Mouse (Mus musculus): Measurements from ENCODE around the gene Fank1. TPM values are rescaled to one million over a fixed set of nuclear protein-coding genes. Genes with fewer than 3 reads are reported as not detected.

Gene Fank1
- polyA plus RNA-seq, 1 experiment from 2014 or later: 7.9 TPM

DNA sequence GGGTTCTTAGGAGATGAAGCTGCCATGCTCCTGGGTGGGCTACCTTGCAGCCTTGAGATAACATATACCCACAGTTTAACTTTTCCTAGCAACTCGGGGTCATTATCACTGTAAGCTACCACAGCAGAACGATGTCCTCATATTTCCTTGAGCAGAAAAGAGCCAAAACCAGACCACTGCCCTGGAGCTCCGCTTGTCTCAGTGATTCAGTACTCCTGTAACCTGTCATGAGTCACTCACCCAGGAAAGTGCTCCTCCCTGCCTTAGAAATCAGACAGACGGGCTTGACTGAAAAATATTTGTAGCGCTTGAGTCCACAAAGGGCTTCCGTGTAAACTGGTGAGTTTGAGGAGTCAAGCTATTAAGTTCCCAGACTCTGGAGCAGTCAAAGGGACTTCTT lies 14.0 kb upstream of the Fank1 start:
- WGBS: 88% methylated on average over 6 of the region's 6 CpGs

DNA sequence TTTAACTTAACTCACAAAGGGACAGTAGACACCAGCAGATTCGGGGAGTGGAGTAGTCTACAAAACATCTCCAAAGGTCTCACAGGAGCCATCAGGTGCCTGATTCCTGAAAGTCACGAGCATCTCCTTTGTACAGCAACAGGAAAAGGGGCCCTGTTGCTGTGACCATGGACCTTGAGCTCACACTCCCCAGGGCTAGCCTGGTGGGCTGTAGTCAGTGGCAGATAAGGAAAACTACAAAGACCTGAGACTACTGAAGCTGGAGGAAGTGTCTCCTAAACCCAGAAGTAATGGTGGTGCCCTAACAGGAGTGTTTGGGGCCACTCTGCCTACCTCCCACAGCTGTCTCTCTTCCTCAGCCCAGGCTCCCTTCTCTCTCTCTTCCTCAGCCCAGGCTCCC lies 12.2 kb upstream of the Fank1 start:
- no peak overlapping the region for H3K4me2 ChIP-seq (ENCODE audit: low read length)
- no peaks in the 10 kb centered on the region for H3K27me3 ChIP-seq (ENCODE audit: control insufficient read depth, insufficient read depth, low read depth, low read length)
- ATAC-seq: no peak
- peaks cover 11% of the 10 kb centered on the region for H3K4me1 ChIP-seq (ENCODE audit: control insufficient read depth, insufficient read depth, low read length)
- H3K27ac ChIP-seq (ENCODE audit: low read length): no peak overlapping the region
- H3K9me3 ChIP-seq (replicated peaks; ENCODE audit: control insufficient read depth, low read length, poor library complexity, severe bottlenecking): no peaks in the 10 kb centered on the region
- no peak overlapping the region for H3K9ac ChIP-seq (ENCODE audit: low read depth, low read length)
- H3K4me3 ChIP-seq (ENCODE audit: low read depth, low read length): no peak overlapping the region
- 78% methylated on average over 2 of the region's 2 CpGs for WGBS
- no peaks in the 10 kb centered on the region for H3K36me3 ChIP-seq (ENCODE audit: control insufficient read depth, insufficient read depth, low read length)

More for the DNA sequence above, 14.0 kb upstream of the Fank1 start:
- Histone ChIP-seq H3K4me1 (ENCODE audit: control insufficient read depth, insufficient read depth, low read length) (peaks cover 11% of the 10 kb centered on the region), H3K9ac (ENCODE audit: low read depth, low read length) (no peak overlapping the region), H3K4me3 (ENCODE audit: low read depth, low read length) (no peak overlapping the region), H3K4me2 (ENCODE audit: low read length) (no peak overlapping the region), H3K27ac (ENCODE audit: low read length) (no peak overlapping the region), H3K27me3 (ENCODE audit: control insufficient read depth, insufficient read depth, low read depth, low read length) (no peaks in the 10 kb centered on the region), H3K36me3 (ENCODE audit: control insufficient read depth, insufficient read depth, low read length) (no peaks in the 10 kb centered on the region), H3K9me3 (replicated peaks; ENCODE audit: control insufficient read depth, low read length, poor library complexity, severe bottlenecking) (no peaks in the 10 kb centered on the region)
- no peak for ATAC-seq

DNA sequence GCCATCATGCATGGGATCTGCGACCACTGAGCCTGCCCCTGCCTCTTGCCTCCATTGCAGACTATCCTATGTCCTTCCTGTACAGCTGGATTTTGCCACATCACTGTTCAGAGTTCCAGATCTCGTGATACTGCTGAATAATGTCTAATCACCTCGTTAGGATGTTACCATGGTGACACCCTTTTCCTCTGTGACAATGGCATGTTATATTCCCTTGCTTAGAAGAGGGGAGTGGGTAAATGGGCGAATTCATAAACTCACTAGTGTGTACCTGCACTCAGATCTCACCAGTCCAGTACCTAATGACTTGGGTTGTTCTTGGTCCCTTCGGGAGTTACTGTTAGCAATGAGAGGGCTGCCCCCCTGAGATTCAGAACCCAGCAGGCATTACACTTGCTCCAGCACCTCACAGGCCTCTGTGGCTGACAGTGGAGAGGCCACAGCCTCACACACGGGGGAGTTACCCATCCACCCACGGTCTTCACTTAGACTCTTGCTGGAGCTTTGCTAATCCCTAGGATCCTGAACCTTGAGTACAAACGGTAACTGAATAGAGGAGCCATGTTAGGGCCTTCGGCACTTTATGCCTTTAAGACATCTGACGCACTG lies 11.3 kb upstream of the Fank1 start:
- Histone ChIP-seq H3K36me3 (ENCODE audit: control insufficient read depth, insufficient read depth, low read length) (no peaks in the 10 kb centered on the region), H3K9me3 (replicated peaks; ENCODE audit: control insufficient read depth, low read length, poor library complexity, severe bottlenecking) (no peaks in the 10 kb centered on the region), H3K4me3 (ENCODE audit: low read depth, low read length) (no peak overlapping the region), H3K27ac (ENCODE audit: low read length) (peak overlapping the region; percentile 29), H3K4me1 (ENCODE audit: control insufficient read depth, insufficient read depth, low read length) (peaks cover 7% of the 10 kb centered on the region), H3K4me2 (ENCODE audit: low read length) (no peak overlapping the region), H3K9ac (ENCODE audit: low read depth, low read length) (no peak overlapping the region), H3K27me3 (ENCODE audit: control insufficient read depth, insufficient read depth, low read depth, low read length) (no peaks in the 10 kb centered on the region)
- WGBS: 46% methylated on average over 10 of the region's 10 CpGs
- ATAC-seq: peak; percentile 63; the same call in 1 of the 2 replicates

DNA sequence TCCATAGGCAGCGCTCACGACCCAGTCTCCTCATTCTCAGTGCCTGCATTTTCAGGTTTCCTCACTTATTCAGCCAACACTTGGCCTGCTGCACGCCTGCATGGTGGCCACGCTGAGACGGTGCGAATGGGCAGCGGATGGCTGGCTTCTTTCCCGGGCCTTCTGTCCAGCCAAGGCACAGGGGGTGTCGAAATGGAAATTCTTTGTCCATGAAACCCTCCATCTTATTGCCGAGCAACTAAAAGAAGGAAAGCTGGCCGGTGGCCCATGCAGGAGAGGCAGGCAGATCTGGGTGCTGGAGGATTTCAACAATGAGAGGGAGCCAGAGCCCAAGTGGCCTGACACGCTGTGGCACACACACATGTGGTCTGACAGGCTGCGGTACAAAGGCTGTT lies 10.8 kb upstream of the Fank1 start:
- Histone ChIP-seq H3K27me3 (ENCODE audit: control insufficient read depth, insufficient read depth, low read depth, low read length) (no peaks in the 10 kb centered on the region), H3K9me3 (replicated peaks; ENCODE audit: control insufficient read depth, low read length, poor library complexity, severe bottlenecking) (no peaks in the 10 kb centered on the region), H3K4me1 (ENCODE audit: control insufficient read depth, insufficient read depth, low read length) (peaks cover 7% of the 10 kb centered on the region), H3K27ac (ENCODE audit: low read length) (peak overlapping the region; percentile 29), H3K9ac (ENCODE audit: low read depth, low read length) (no peak overlapping the region), H3K4me3 (ENCODE audit: low read depth, low read length) (no peak overlapping the region), H3K36me3 (ENCODE audit: control insufficient read depth, insufficient read depth, low read length) (no peaks in the 10 kb centered on the region), H3K4me2 (ENCODE audit: low read length) (no peak overlapping the region)
- 42% methylated on average over 13 of the region's 13 CpGs for WGBS
- peak; percentile 86 for ATAC-seq

DNA sequence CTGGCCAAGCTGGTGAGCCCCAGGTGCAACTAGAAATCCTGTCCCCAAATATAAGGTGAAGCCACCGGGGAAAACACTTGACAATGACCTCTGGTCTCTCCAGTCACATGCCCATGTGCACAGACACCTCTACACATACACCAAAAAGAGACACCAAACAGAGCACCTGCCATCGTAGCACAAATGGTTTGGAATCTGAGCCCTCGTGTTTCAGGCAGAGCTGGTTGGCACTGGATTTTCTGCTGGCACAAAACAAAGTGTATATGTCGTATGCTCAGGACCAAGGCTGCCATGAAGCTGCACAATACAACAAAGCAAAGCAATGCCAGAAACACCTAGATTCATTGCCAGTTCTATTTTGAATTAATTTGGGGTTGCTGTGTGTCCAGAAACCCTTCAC lies 8.6 kb upstream of the Fank1 start:
- Histone ChIP-seq H3K27ac (ENCODE audit: low read length) (no peak overlapping the region), H3K4me1 (ENCODE audit: control insufficient read depth, insufficient read depth, low read length) (peaks cover 7% of the 10 kb centered on the region), H3K36me3 (ENCODE audit: control insufficient read depth, insufficient read depth, low read length) (no peaks in the 10 kb centered on the region), H3K9me3 (replicated peaks; ENCODE audit: control insufficient read depth, low read length, poor library complexity, severe bottlenecking) (no peaks in the 10 kb centered on the region), H3K4me2 (ENCODE audit: low read length) (no peak overlapping the region), H3K9ac (ENCODE audit: low read depth, low read length) (no peak overlapping the region), H3K27me3 (ENCODE audit: control insufficient read depth, insufficient read depth, low read depth, low read length) (no peaks in the 10 kb centered on the region), H3K4me3 (ENCODE audit: low read depth, low read length) (no peak overlapping the region)
- WGBS: 84% methylated on average over 4 of the region's 4 CpGs
- no peak for ATAC-seq

DNA sequence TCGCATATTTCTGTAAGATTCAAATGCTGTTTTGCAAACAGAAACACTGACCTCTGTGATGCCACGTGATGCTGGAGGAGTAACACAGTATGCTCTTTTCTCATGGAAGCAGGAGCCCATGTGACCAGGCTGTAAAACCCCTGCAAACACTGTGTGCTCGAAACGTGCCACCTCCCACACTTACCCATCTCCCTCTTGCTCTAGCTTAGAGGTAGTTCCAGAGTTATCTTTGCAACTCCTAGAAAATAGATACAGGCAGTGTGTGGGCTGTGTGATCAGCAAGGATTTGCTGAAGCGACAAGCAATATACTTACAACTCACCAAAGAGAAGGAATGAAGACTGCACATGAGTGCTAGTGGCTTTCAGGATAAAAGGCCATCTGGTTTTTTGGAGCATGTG lies 8.1 kb upstream of the Fank1 start:
- Histone ChIP-seq H3K4me3 (ENCODE audit: low read depth, low read length) (no peak overlapping the region), H3K4me2 (ENCODE audit: low read length) (no peak overlapping the region), H3K9me3 (replicated peaks; ENCODE audit: control insufficient read depth, low read length, poor library complexity, severe bottlenecking) (no peaks in the 10 kb centered on the region), H3K27ac (ENCODE audit: low read length) (no peak overlapping the region), H3K9ac (ENCODE audit: low read depth, low read length) (no peak overlapping the region), H3K27me3 (ENCODE audit: control insufficient read depth, insufficient read depth, low read depth, low read length) (no peaks in the 10 kb centered on the region), H3K4me1 (ENCODE audit: control insufficient read depth, insufficient read depth, low read length) (peaks cover 7% of the 10 kb centered on the region), H3K36me3 (ENCODE audit: control insufficient read depth, insufficient read depth, low read length) (no peaks in the 10 kb centered on the region)
- WGBS: 75% methylated on average over 5 of the region's 5 CpGs
- ATAC-seq: no peak

DNA sequence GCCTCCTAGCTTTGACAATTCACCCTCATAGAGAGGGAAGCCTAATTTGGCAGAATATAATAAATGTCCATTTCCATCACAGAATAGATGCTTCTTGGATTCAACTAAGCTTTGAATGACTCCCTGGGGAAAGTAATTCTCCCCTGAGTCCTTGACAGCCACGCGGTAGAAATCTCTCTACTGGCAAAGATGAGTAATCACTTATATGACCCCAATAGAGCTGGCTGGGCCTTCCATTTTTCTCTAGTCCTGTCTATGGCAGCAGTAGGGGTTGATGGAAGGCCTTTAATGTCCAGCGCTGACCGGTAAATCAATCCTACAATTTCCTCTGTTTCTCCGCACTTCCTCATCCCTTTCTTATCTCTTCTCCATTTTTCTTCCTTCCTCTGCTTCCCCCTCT lies 1.5 kb upstream of the Fank1 start:
- ATAC-seq: no peak
- Histone ChIP-seq H3K4me2 (ENCODE audit: low read length) (peak overlapping the region; percentile 83), H3K9me3 (replicated peaks; ENCODE audit: control insufficient read depth, low read length, poor library complexity, severe bottlenecking) (no peaks in the 10 kb centered on the region), H3K27me3 (ENCODE audit: control insufficient read depth, insufficient read depth, low read depth, low read length) (no peaks in the 10 kb centered on the region), H3K9ac (ENCODE audit: low read depth, low read length) (no peak overlapping the region), H3K4me3 (ENCODE audit: low read depth, low read length) (peak overlapping the region; percentile 81), H3K4me1 (ENCODE audit: control insufficient read depth, insufficient read depth, low read length) (peaks cover 14% of the 10 kb centered on the region), H3K36me3 (ENCODE audit: control insufficient read depth, insufficient read depth, low read length) (no peaks in the 10 kb centered on the region), H3K27ac (ENCODE audit: low read length) (no peak overlapping the region)
- 48% methylated on average over 5 of the region's 5 CpGs for WGBS

DNA sequence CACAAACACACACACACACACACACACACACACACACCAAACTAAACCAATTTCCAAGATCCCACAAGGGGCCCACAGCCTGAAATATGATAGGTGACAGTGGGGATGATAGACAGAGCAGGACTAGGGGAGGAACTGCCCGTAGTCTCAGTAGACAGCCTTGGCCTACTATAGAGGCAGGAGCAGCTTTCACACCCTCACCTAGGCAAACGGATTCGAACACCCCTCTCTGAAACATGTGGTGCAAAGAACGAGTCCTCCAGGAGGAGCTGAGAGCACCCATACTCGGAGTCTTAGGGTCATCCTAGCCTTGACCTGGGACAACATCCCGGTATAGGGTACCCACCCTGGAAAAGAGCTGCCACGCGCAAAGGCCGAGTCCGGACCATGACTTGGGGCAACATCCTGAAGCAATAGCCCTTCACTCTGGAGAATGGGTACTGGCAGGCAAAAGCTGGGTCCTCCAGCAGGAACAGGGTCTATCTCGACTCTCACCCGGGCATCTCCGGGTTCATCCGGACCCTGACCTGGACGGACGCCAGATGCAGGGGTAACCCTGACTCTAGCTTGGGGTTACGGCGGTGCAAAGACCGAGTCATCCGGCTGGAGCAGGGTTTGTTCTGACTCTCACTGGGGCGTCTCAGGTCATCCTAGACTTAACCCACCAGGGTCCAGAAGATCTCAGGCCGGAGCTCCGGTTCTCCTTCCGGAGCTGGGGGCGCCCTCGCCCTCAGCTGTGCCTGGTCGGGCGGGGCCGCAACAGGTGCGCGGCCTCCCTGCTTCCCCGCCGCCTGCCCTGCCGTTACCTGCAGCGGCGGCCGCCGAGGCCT lies 650 bp upstream of the Fank1 start:
- Histone ChIP-seq H3K9me3 (replicated peaks; ENCODE audit: control insufficient read depth, low read length, poor library complexity, severe bottlenecking) (no peaks in the 10 kb centered on the region), H3K27me3 (ENCODE audit: control insufficient read depth, insufficient read depth, low read depth, low read length) (no peaks in the 10 kb centered on the region), H3K4me1 (ENCODE audit: control insufficient read depth, insufficient read depth, low read length) (peaks cover 14% of the 10 kb centered on the region), H3K27ac (ENCODE audit: low read length) (no peak overlapping the region; the same call in 1 of the 2 replicates), H3K36me3 (ENCODE audit: control insufficient read depth, insufficient read depth, low read length) (no peaks in the 10 kb centered on the region), H3K4me3 (ENCODE audit: low read depth, low read length) (peak overlapping the region; percentile 81), H3K4me2 (ENCODE audit: low read length) (peak overlapping the region; percentile 83), H3K9ac (ENCODE audit: low read depth, low read length) (peak overlapping the region; percentile 84)
- 1% methylated on average over 37 of the region's 38 CpGs for WGBS
- ATAC-seq: peak; percentile 85

DNA sequence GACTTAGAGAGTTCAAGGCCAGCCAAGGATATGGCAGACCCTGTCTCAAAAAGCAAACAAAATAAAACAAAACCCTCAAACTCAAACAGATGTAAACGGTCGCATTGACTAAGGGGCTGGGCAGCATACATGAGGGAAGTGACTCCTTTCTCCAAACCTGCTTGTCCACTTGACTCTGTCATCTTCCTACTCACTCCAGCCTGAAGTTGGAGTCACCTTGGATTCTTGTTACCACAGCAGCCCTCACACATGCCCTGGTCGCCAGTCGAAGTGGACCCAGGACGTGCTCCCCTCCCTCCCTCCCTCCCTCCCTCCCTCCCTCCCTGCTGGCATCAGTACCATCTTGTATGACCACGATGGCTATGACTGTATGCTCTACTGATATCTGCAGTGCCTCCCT lies 4.9 kb downstream of the Fank1 start:
- H3K27me3 ChIP-seq (ENCODE audit: control insufficient read depth, insufficient read depth, low read depth, low read length): no peaks in the 10 kb centered on the region
- H3K9me3 ChIP-seq (replicated peaks; ENCODE audit: control insufficient read depth, low read length, poor library complexity, severe bottlenecking): no peaks in the 10 kb centered on the region
- H3K36me3 ChIP-seq (ENCODE audit: control insufficient read depth, insufficient read depth, low read length): no peaks in the 10 kb centered on the region
- H3K27ac ChIP-seq (ENCODE audit: low read length): no peak overlapping the region
- ATAC-seq: no peak
- WGBS: 68% methylated on average over 6 of the region's 6 CpGs
- no peak overlapping the region for H3K4me3 ChIP-seq (ENCODE audit: low read depth, low read length)
- no peaks in the 10 kb centered on the region; the same call in 1 of the 2 replicates for H3K4me1 ChIP-seq (ENCODE audit: control insufficient read depth, insufficient read depth, low read length)
- no peak overlapping the region for H3K4me2 ChIP-seq (ENCODE audit: low read length)
- H3K9ac ChIP-seq (ENCODE audit: low read depth, low read length): no peak overlapping the region

Data from midbrain, embryonic 16.5 days (tissue).